Mouse (Mus musculus) liver, adult 2 months (tissue): Measurements from ENCODE around the gene Alkbh3.
A peak's percentile ranks its signal among the peaks of the same experiment; 100 is the strongest.

Experiments used
- CTCF ChIP-seq: fragments of 200-500 bp; IDR thresholded peaks from 2 replicates; pipeline ENCODE4 v1.5.1; 2011; ENCODE audit warnings: low read depth, low read length, control low read depth
- POLR2A ChIP-seq: fragments of 200-500 bp; IDR thresholded peaks from 2 replicates; pipeline ENCODE4 v1.6.1; 2011; ENCODE audit warnings: low read length, control low read depth; ENCODE audit not compliant: insufficient read depth; ENCODE audit errors: extremely low read depth

- TF ChIP-seq CTCF (0 out of 2 replicates have a peak, but pooled peaks have one; percentile 6), POLR2A (no peak)
These were observed 66.5 kb downstream of the Alkbh3 start for GRCm38 (mm10) chr2:93944099-93944498.
